Mouse (Mus musculus) naive thymus-derived CD4-positive, alpha-beta T cell, adult 2 months (primary cell): ENCODE measurements around the gene Pcna.
"Not testable (repeated sequence)": the region's sequence is repeated elsewhere in the genome, so short reads cannot be mapped to it uniquely, and the experiment has no call there.

ENCODE experiments used
- DNase-seq: peaks from one replicate; pipeline ENCODE4 v3.0.0-alpha.2; 2011; ENCODE audit warnings: low read depth

Gene Pcna

GRCm38 (mm10) chr2:132252542-132253528 is at the start of gene Pcna:
Gene Pcna, minus strand, starts transcription at chr2:132253314.
- peak; percentile 98 for DNase-seq

- DNase-seq, result no peak
Observed at GRCm38 (mm10) chr2:132301436-132301835, 48.3 kb upstream of the Pcna start.

GRCm38 (mm10) chr2:132298250-132298649 is 45.1 kb upstream of the Pcna start:
- no peak for DNase-seq

GRCm38 (mm10) chr2:132293694-132294450 is 40.8 kb upstream of the Pcna start:
- DNase-seq, result no peak

- DNase-seq, result peak; percentile 52
Observed at GRCm38 (mm10) chr2:132292083-132292482, 39.0 kb upstream of the Pcna start.

GRCm38 (mm10) chr2:132291265-132291664 is 38.2 kb upstream of the Pcna start:
- no peak for DNase-seq

GRCm38 (mm10) chr2:132290808-132291207 is 37.7 kb upstream of the Pcna start:
- DNase-seq, result no peak

GRCm38 (mm10) chr2:132289213-132289612 is 36.1 kb upstream of the Pcna start:
- DNase-seq, result not testable (repeated sequence)

GRCm38 (mm10) chr2:132286376-132287076 is 33.4 kb upstream of the Pcna start:
- DNase-seq, result no peak

GRCm38 (mm10) chr2:132285722-132286121 is 32.6 kb upstream of the Pcna start:
- DNase-seq, result not testable (repeated sequence)

GRCm38 (mm10) chr2:132284492-132285139 is 31.5 kb upstream of the Pcna start:
- no peak for DNase-seq

GRCm38 (mm10) chr2:132283236-132284070 is 30.3 kb upstream of the Pcna start:
- no peak for DNase-seq

GRCm38 (mm10) chr2:132282453-132283174 is 29.5 kb upstream of the Pcna start:
- no peak for DNase-seq

- DNase-seq, result peak; percentile 66
Observed at GRCm38 (mm10) chr2:132281560-132282452, 28.7 kb upstream of the Pcna start.

GRCm38 (mm10) chr2:132280518-132281120 is 27.5 kb upstream of the Pcna start:
- no peak for DNase-seq

GRCm38 (mm10) chr2:132279978-132280377 is 26.9 kb upstream of the Pcna start:
- DNase-seq, result no peak

- DNase-seq, result peak; percentile 56
Observed at GRCm38 (mm10) chr2:132279336-132279882, 26.3 kb upstream of the Pcna start.

GRCm38 (mm10) chr2:132278273-132278853 is 25.2 kb upstream of the Pcna start:
- DNase-seq, result no peak
